Mouse (Mus musculus): Measurements from ENCODE around the gene Foxn1.

GRCm38 (mm10) chr11:78346326-78347069 lies 39.9 kb downstream of the Foxn1 start:
- no peak for TF ChIP-seq GATA1 (IDR thresholded peaks at IDR 0.05; ENCODE audit: borderline replicate concordance, low read length)
- no peak for TF ChIP-seq FLI1 (IDR thresholded peaks at IDR 0.05; ENCODE audit: low read length)
